Mouse (Mus musculus) thymus, adult 18-20 months (tissue): Measurements from ENCODE around the gene Lrrd1.
"Not testable (repeated sequence)": the region's sequence is repeated elsewhere in the genome, so short reads cannot be mapped to it uniquely, and the experiment has no call there.

Source experiments
- DNase-seq, 2 experiments: peaks; one replicate each; pipeline ENCODE4 v3.0.0; 2022; ENCODE audit warnings: mixed read lengths in 2 of 2

Gene Lrrd1

GRCm38 (mm10) chr5:3845026-3845425 lies at the start of gene Lrrd1:
Lrrd1 (plus strand) TSS chr5:3845173.
- DNase-seq, result no peak

- DNase-seq, result not testable (repeated sequence)
Observed at GRCm38 (mm10) chr5:3797101-3797500, 47.9 kb upstream of the Lrrd1 start.

GRCm38 (mm10) chr5:3798656-3799055 lies 46.3 kb upstream of the Lrrd1 start:
- not testable (repeated sequence) for DNase-seq

- DNase-seq, result no peak
Observed at GRCm38 (mm10) chr5:3800041-3800440, 44.9 kb upstream of the Lrrd1 start.

GRCm38 (mm10) chr5:3800881-3801280 lies 44.1 kb upstream of the Lrrd1 start:
- no peak for DNase-seq

GRCm38 (mm10) chr5:3801672-3802432 lies 43.1 kb upstream of the Lrrd1 start:
- DNase-seq, result no peak

GRCm38 (mm10) chr5:3802433-3803291 lies 42.3 kb upstream of the Lrrd1 start, which contains the start of the genes Ankib1 and Krit1:
Ankib1 (minus strand) TSS chr5:3802925.
Krit1 (plus strand) TSS chr5:3803184.
- peak; percentile 77 to 81 for DNase-seq

GRCm38 (mm10) chr5:3803292-3804165 lies 41.4 kb upstream of the Lrrd1 start:
- no peak for DNase-seq

- DNase-seq, result no peak
Observed at GRCm38 (mm10) chr5:3808472-3808871, 36.5 kb upstream of the Lrrd1 start.

GRCm38 (mm10) chr5:3834107-3834506 lies 10.9 kb upstream of the Lrrd1 start:
- no peak for DNase-seq

GRCm38 (mm10) chr5:3870161-3870560 lies 25.2 kb downstream of the Lrrd1 start:
- no peak for DNase-seq

GRCm38 (mm10) chr5:3872348-3872747 lies 27.4 kb downstream of the Lrrd1 start:
- no peak for DNase-seq

GRCm38 (mm10) chr5:3873485-3873884 lies 28.5 kb downstream of the Lrrd1 start:
- no peak for DNase-seq

- DNase-seq, result not testable (repeated sequence)
Observed at GRCm38 (mm10) chr5:3886862-3887261, 41.9 kb downstream of the Lrrd1 start.

- no peak for DNase-seq
Observed at GRCm38 (mm10) chr5:3889201-3889600, 44.2 kb downstream of the Lrrd1 start.

- DNase-seq, result peak; percentile 23 to 26
Observed at GRCm38 (mm10) chr5:3893459-3894293, 48.7 kb downstream of the Lrrd1 start, which contains the start of gene Mterf1a. Mterf1a (minus strand) TSS chr5:3893933.

- DNase-seq, result not testable (repeated sequence)
Observed at GRCm38 (mm10) chr5:3894294-3894619, 49.3 kb downstream of the Lrrd1 start.

- DNase-seq, result no peak
Observed at GRCm38 (mm10) chr5:3905471-3905870, 60.5 kb downstream of the Lrrd1 start.
